Mouse (Mus musculus) adrenal gland, postnatal 4 days (tissue): ENCODE measurements around the gene Slc7a10. TPM values are rescaled to one million over a fixed set of nuclear protein-coding genes. Genes with fewer than 3 reads are reported as not detected.
"Not testable (repeated sequence)": the region's sequence is repeated elsewhere in the genome, so short reads cannot be mapped to it uniquely, and the experiment has no call there.

ENCODE experiments used
- DNase-seq, 2 experiments: peaks; one replicate each; pipeline ENCODE4 v3.0.0; 2021 to 2022; ENCODE audit warnings: low spot score in 2 of 2, mixed read lengths in 2 of 2
- total RNA-seq, 2 experiments: library from RNA; stranded (reverse); gene quantifications; 2 replicates each; pipeline ENCODE4 v1.2.3; 2021

The Slc7a10 gene
- total RNA-seq, 2 experiments from 2014 or later: 3.6 to 4.2 TPM

DNA sequence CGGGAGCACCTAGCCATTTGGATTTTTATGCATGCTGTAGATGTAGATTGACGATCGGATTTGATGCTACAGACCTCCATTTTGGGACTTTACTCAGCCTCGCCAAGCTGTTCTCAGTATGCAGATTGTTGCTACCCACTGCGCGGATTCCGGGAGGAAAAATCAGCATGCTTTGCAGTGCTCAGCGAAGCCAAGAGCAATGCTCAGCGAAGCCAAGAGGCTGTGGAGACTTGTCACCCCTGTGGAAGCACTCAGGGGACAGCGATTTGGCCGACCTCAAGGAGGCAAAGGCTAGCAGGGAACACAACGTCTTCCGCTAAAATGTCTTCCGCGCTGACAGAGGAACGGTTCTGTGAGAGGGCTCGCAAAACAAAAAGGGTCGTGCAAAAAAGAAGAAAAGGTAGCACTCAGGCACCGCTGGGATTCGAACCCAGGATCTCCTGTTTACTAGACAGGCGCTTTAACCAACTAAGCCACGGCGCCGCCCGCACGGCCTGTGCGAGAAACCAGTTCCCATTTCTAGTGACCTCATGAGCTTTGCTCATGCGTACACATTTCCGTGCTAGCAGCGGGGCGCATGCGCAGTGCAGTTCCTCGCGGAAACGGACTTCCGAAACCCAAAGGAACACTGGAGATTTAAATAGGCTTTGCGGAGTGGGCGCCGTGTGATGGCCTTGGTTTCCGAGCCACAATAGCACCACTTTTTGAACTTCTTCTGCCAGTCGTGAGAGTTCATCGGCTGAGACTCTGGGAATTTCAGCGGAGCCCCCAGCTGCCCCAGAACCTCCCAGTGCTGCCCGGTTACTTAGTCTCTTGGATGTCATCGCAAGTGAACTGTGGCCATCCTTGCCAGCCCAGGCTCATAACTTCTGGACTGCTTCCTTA, 48.4 kb downstream of the Slc7a10 start:
- peak; percentile 96 to 98 for DNase-seq

DNA sequence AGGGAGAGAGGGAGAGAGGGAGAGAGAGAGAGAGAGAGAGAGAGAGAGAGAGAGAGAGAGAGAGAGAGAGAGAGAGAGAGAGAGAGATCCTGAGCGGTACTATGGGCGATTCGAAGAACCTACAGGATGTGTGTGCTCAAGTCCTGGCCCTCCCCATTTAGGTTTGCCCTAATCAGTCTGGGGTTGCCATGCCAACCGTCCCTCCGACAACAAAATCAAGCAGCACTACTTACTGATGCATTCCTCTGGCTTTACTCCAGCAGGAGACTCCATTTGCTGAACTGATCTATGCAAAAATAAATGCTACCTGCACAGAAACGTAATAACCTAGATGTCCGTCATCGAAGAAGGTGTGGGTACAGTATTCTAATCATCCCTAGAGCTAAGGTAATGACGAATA, 49.1 kb downstream of the Slc7a10 start:
- DNase-seq: peak in 1 of 2 experiments; percentile 35

- DNase-seq: not testable (repeated sequence)
Measured at GRCm38 (mm10) chr7:35237935-35238334, 51.8 kb downstream of the Slc7a10 start.

Other genes starting within 250 kb of the Slc7a10 start
- 10 to 100 TPM; 32.1 to 33.9 TPM for gene Cebpg, start 129.8 kb upstream of the Slc7a10 start, total RNA-seq
- gene Cebpa, start 67.1 kb upstream of the Slc7a10 start, total RNA-seq: 10 to 100 TPM; 66.2 to 78.9 TPM
- gene Lrp3, start 29.1 kb downstream of the Slc7a10 start, total RNA-seq: 10 to 100 TPM; 22.0 to 23.4 TPM
- gene Gpatch1, start 132.1 kb downstream of the Slc7a10 start, total RNA-seq: 10 to 100 TPM; 22.3 to 26.0 TPM
- 1 to 10 TPM; 2.9 to 4.8 TPM for gene Rhpn2, start 147.8 kb downstream of the Slc7a10 start, total RNA-seq
- gene Faap24, start 210.5 kb downstream of the Slc7a10 start, total RNA-seq: 1 to 10 TPM; 6.5 to 7.3 TPM
- 10 to 100 TPM; 27.2 to 41.1 TPM for gene Cep89, start 210.7 kb downstream of the Slc7a10 start, total RNA-seq